Mouse (Mus musculus) hindbrain, embryonic 15.5 days (tissue): ENCODE results near the gene Plpp4. TPM values are rescaled to one million over a fixed set of nuclear protein-coding genes. Genes with fewer than 3 reads are reported as not detected.
A peak's percentile ranks its signal among the peaks of the same experiment; 100 is the strongest.

Experiments
- ATAC-seq: fragments of 200-750 bp; cut with Nextera tagmentation; 2 replicates; pipeline ENCODE4 v1.8.0; 2017; ENCODE audit warnings: low read depth, moderate number of reproducible peaks, moderate TSS enrichment; ENCODE audit not compliant: low FRiP score
- H3K27ac ChIP-seq: fragments of 300-500 bp; sonication (generic); replicated peaks from 2 replicates; pipeline ENCODE4 v1.5.1; 2015; ENCODE audit warnings: mild to moderate bottlenecking, inconsistent platforms
- H3K27me3 ChIP-seq: fragments of 300-500 bp; sonication (generic); 2 replicates; pipeline ENCODE4 v1.6.1; 2015; ENCODE audit warnings: control low read depth, inconsistent platforms
- H3K36me3 ChIP-seq: fragments of 300-500 bp; sonication (generic); 2 replicates; pipeline ENCODE4 v1.6.1; 2015; ENCODE audit warnings: control low read depth, inconsistent platforms
- H3K4me1 ChIP-seq: fragments of 300-500 bp; sonication (generic); replicated peaks from 2 replicates; pipeline ENCODE4 v1.6.1; 2015; ENCODE audit warnings: control low read depth, inconsistent platforms
- H3K4me2 ChIP-seq: fragments of 300-500 bp; sonication (generic); 2 replicates; pipeline ENCODE4 v1.6.1; 2015; ENCODE audit warnings: moderate library complexity, mild to moderate bottlenecking, inconsistent platforms
- H3K4me3 ChIP-seq: fragments of 300-500 bp; sonication (generic); 2 replicates; pipeline ENCODE4 v1.5.1; 2015; ENCODE audit warnings: mild to moderate bottlenecking, inconsistent platforms
- H3K9ac ChIP-seq: fragments of 300-500 bp; sonication (generic); 2 replicates; pipeline ENCODE4 v1.6.1; 2015; ENCODE audit warnings: inconsistent platforms
- H3K9me3 ChIP-seq: fragments of 300-500 bp; sonication (generic); 2 replicates; pipeline ENCODE4 v1.6.1; 2016; ENCODE audit warnings: control low read depth, inconsistent platforms
- WGBS: fragments of 180-500 bp; shearing (Covaris S2); methylation state at CpG from one replicate; pipeline ENCODE4 v1.1.7; 2015; 5-methylcytosine and 5-hydroxymethylcytosine counted together
- polyA plus RNA-seq: library from polyadenylated mRNA; unstranded; fragments of >200 nt; fragmentation: Nextera tagmentation; extraction: Ambion mirVana; gene quantifications from 2 replicates; pipeline ENCODE4 v1.2.1, GENCODE M21; 2015

Plpp4 gene
- polyA plus RNA-seq, 1 experiment from 2014 or later, result 13.8 TPM

DNA sequence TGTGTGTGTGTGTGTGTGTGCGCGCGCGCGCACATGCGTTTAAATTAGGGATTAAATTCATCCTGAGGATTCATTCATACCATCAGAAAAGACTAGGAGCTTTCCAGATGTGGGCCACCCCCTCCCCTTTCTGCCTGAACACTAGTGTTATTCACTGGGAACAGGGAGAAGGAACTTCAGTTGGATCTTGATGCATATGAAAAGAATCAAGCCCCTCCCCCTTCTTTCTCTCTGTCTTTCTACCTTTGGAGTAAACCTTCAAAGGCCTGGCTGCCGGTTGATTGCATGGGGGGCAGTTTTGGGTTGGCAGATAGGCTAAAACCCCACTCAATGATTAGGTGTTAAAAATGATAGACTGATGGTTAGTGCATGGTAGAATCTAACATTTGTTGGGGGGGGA lies 1.5 kb downstream of the Plpp4 start:
- H3K4me2 ChIP-seq, result peak overlapping the region; percentile 94
- no peaks in the 10 kb centered on the region for H3K36me3 ChIP-seq
- H3K27ac ChIP-seq, result no peak overlapping the region
- 68% methylated on average over 7 of the region's 7 CpGs for WGBS
- H3K4me1 ChIP-seq, result peaks cover 12% of the 10 kb centered on the region
- 0 out of 2 replicates have a peak, but pooled peaks have one; percentile 31 for ATAC-seq
- H3K9ac ChIP-seq, result no peak overlapping the region
- peak overlapping the region; percentile 56 for H3K4me3 ChIP-seq
- H3K27me3 ChIP-seq, result peaks cover 10% of the 10 kb centered on the region; the same call in 1 of the 2 replicates
- H3K9me3 ChIP-seq, result no peaks in the 10 kb centered on the region

DNA sequence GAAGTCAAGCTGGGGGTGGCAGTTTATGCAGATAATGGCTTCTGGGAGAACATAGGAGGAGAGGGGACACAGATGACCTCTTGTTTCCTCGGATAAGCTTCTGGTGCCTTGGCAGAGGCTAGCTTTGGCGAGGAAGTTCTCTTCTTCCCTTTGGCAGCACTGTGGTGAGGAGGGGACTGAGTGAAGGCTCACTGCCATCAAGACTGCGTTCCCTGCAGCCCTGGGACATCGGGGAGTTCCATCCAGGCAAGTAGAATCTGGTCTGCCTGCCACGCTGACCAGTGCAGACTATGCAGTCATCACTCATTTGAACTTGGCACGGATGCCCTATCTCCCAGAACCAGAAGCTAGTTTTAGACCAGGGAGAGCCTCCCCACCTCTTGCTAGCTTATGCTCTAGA lies 2.4 kb downstream of the Plpp4 start:
- ATAC-seq, result no peak
- H3K4me3 ChIP-seq, result no peak overlapping the region
- no peaks in the 10 kb centered on the region for H3K9me3 ChIP-seq
- peaks cover 12% of the 10 kb centered on the region for H3K4me1 ChIP-seq
- peak overlapping the region; percentile 94; the same call in 1 of the 2 replicates for H3K4me2 ChIP-seq
- WGBS, result 80% methylated on average over 6 of the region's 6 CpGs
- no peak overlapping the region for H3K9ac ChIP-seq
- H3K36me3 ChIP-seq, result no peaks in the 10 kb centered on the region
- H3K27ac ChIP-seq, result no peak overlapping the region
- peaks cover 10% of the 10 kb centered on the region; the same call in 1 of the 2 replicates for H3K27me3 ChIP-seq

DNA sequence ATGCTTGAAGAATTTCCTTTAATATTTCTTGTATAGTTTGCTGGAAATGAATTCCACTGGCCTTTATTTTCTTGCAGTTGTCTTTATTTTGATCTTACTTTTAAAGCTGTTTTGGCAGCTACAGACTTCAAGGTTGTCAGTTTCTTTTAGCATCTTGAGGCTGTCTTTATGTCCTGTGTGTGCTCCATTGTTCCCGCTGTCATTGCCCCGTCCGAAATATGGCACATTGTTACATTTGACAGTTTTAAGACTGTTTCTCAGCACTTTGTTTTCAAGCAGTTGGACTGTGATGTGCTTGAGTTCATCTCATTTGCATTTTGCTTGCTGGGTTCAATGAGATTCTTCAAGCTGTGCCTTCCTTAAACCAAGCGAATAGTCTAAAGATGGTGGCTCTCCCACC lies 17.0 kb downstream of the Plpp4 start:
- H3K9ac ChIP-seq, result no peak overlapping the region
- H3K27me3 ChIP-seq, result no peaks in the 10 kb centered on the region
- no peak overlapping the region for H3K27ac ChIP-seq
- no peaks in the 10 kb centered on the region for H3K4me1 ChIP-seq
- H3K9me3 ChIP-seq, result no peaks in the 10 kb centered on the region
- H3K4me3 ChIP-seq, result no peak overlapping the region
- 50% methylated on average over 4 of the region's 4 CpGs for WGBS
- no peak for ATAC-seq
- no peak overlapping the region for H3K4me2 ChIP-seq
- H3K36me3 ChIP-seq, result no peaks in the 10 kb centered on the region

GRCm38 (mm10) chr7:129274726-129275125 lies 17.9 kb downstream of the Plpp4 start:
- no peaks in the 10 kb centered on the region for H3K4me1 ChIP-seq
- no peak overlapping the region for H3K4me3 ChIP-seq
- no peak overlapping the region for H3K9ac ChIP-seq
- no peak overlapping the region for H3K4me2 ChIP-seq
- H3K27me3 ChIP-seq, result no peaks in the 10 kb centered on the region
- no peak overlapping the region for H3K27ac ChIP-seq
- no peak for ATAC-seq
- H3K36me3 ChIP-seq, result no peaks in the 10 kb centered on the region
- 90% methylated on average over 5 of the region's 5 CpGs for WGBS
- H3K9me3 ChIP-seq, result no peaks in the 10 kb centered on the region

GRCm38 (mm10) chr7:129277751-129278150 lies 20.9 kb downstream of the Plpp4 start:
- H3K4me1 ChIP-seq, result no peaks in the 10 kb centered on the region
- H3K9ac ChIP-seq, result no peak overlapping the region
- no peak overlapping the region for H3K4me2 ChIP-seq
- H3K4me3 ChIP-seq, result no peak overlapping the region
- no peaks in the 10 kb centered on the region for H3K36me3 ChIP-seq
- H3K27me3 ChIP-seq, result no peaks in the 10 kb centered on the region
- no peaks in the 10 kb centered on the region for H3K9me3 ChIP-seq
- 75% methylated on average over 5 of the region's 5 CpGs for WGBS
- H3K27ac ChIP-seq, result no peak overlapping the region
- no peak for ATAC-seq

DNA sequence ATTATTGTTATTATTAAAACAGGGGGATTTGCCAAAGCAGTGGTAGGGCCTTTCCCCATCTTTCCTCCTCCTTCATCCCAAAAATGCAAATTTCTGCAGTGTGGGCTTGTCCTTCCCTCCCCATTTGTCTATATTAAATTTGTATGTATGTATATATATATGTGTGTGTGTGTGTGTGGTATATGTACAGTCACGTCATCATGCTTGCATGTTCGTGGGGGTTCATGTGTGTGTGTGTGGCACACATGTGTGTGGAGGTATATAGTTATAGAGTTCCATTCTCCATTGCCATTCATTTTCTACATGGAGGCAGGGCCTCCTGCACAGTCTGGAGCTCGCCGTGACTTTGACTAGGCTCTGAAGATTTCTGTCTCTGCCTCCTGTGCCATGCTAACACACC lies 22.0 kb downstream of the Plpp4 start:
- Histone ChIP-seq H3K9me3 (no peaks in the 10 kb centered on the region), H3K27ac (no peak overlapping the region), H3K36me3 (no peaks in the 10 kb centered on the region), H3K4me2 (no peak overlapping the region), H3K9ac (no peak overlapping the region), H3K4me1 (no peaks in the 10 kb centered on the region), H3K4me3 (no peak overlapping the region), H3K27me3 (no peaks in the 10 kb centered on the region)
- ATAC-seq, result no peak
- WGBS, result 96% methylated on average over 4 of the region's 4 CpGs

GRCm38 (mm10) chr7:129279261-129279660 lies 22.4 kb downstream of the Plpp4 start:
- no peaks in the 10 kb centered on the region for H3K27me3 ChIP-seq
- H3K9ac ChIP-seq, result no peak overlapping the region
- no peaks in the 10 kb centered on the region for H3K36me3 ChIP-seq
- H3K4me1 ChIP-seq, result no peaks in the 10 kb centered on the region
- H3K27ac ChIP-seq, result no peak overlapping the region
- 81% methylated on average over 4 of the region's 4 CpGs for WGBS
- no peak overlapping the region for H3K4me3 ChIP-seq
- no peak overlapping the region for H3K4me2 ChIP-seq
- no peak for ATAC-seq
- H3K9me3 ChIP-seq, result no peaks in the 10 kb centered on the region

DNA sequence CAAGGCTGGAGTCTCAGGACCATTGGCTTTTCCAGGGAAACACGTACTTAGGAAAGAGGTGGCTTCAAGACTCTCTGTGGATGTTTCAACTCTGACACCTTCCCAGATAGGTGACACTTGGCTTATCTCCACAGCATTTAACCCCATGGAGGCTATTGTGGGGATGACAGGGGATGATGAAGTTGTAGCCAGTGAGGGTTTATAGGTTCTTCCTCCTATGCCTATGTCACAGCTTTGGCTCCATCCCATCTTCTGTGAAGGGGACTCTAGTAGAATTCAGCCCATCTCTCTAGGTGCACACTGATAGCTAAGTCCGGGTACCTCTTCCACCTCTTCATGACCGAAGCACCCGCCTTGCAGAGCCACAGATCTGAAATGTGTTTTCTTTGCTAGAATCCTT lies 25.1 kb downstream of the Plpp4 start:
- no peak overlapping the region for H3K4me3 ChIP-seq
- H3K27ac ChIP-seq, result no peak overlapping the region
- no peak overlapping the region for H3K9ac ChIP-seq
- H3K36me3 ChIP-seq, result no peaks in the 10 kb centered on the region
- H3K4me1 ChIP-seq, result no peaks in the 10 kb centered on the region
- H3K9me3 ChIP-seq, result no peaks in the 10 kb centered on the region
- H3K27me3 ChIP-seq, result no peaks in the 10 kb centered on the region
- WGBS, result 91% methylated on average over 4 of the region's 4 CpGs
- H3K4me2 ChIP-seq, result no peak overlapping the region
- no peak for ATAC-seq

DNA sequence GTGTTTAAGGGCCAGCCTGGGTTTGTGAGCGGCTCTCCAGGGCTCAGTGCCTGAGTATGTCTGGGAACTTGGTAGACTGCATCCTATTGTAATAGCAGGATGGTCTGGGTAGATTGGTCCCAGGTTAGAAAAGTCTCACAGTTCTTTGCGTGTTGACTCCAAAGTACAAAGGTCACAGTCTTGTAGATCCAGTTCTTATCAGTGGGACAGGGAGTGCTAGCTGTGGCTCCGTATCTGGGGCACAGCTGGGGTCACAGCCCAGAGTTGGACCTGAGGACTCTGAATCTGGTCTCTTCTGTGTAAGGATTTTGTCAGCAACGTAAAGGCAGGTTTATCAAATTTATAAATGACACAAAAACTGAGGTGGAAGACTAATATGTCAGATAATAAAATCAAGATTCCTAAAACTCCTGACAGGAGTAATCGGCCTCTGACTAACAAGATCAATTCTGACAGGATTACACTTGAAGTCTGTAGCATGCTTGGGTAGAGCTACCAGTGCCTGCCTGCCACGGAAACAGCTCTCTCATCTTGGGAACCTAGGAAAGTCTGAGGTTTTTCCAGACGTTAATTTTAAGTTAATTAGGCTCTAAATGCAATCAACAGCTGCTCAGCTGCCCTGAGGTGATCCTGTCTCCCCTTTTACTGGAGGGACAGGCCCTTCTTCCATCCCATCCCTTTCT lies 28.5 kb downstream of the Plpp4 start:
- Histone ChIP-seq H3K27me3 (no peaks in the 10 kb centered on the region), H3K9me3 (no peaks in the 10 kb centered on the region), H3K36me3 (no peaks in the 10 kb centered on the region), H3K9ac (no peak overlapping the region), H3K4me3 (no peak overlapping the region), H3K4me1 (no peaks in the 10 kb centered on the region), H3K27ac (no peak overlapping the region), H3K4me2 (no peak overlapping the region)
- no peak for ATAC-seq
- 68% methylated on average over 7 of the region's 7 CpGs for WGBS

DNA sequence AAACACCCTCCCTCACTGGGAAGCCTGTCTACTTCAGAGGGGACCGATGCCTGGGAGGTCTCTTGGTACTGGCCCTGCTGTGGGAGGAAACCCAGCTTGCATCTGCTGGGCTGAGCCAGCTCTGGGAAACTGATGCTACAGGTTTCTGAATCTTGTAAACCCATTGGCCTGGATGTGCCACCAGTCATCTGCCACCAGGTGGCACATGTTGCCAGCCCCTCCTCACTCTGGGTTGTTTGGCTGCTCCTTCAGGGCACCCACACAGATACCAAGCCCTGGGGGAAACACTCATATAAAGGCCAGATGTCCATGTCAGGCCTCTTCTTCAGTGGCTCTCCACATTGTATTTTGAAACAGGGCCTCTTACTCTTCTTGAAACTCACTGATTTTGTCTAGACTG lies 36.4 kb downstream of the Plpp4 start:
- no peaks in the 10 kb centered on the region for H3K27me3 ChIP-seq
- ATAC-seq, result no peak

DNA sequence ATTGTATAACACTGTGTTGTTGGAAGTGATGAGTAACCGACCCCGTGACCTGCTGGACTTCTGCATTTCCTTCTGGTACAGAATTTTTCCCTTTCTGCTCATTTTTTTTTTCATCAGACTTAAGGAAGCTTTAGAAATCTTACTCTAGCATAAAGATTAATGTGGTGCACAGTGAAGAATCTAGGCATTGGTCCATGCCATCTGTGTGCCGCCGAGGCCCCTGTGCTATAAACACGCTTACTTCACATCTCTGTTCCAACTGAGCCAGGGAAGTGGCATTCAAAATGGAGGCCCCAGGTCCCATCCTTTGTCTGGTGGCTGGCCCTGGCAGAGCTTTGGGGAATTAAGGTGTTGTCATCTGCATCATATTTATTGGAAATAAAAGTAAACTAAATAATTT lies 44.8 kb downstream of the Plpp4 start:
- no peak for ATAC-seq
- no peaks in the 10 kb centered on the region for H3K27me3 ChIP-seq
- H3K4me2 ChIP-seq, result no peak overlapping the region
- no peak overlapping the region for H3K27ac ChIP-seq
- H3K9ac ChIP-seq, result no peak overlapping the region
- no peak overlapping the region for H3K4me3 ChIP-seq
- H3K9me3 ChIP-seq, result no peaks in the 10 kb centered on the region
- 93% methylated on average over 5 of the region's 5 CpGs for WGBS
- H3K36me3 ChIP-seq, result no peaks in the 10 kb centered on the region
- no peaks in the 10 kb centered on the region for H3K4me1 ChIP-seq

More for the DNA sequence above, 36.4 kb downstream of the Plpp4 start:
- H3K4me3 ChIP-seq, result no peak overlapping the region
- H3K9ac ChIP-seq, result no peak overlapping the region
- H3K36me3 ChIP-seq, result no peaks in the 10 kb centered on the region
- WGBS, result 86% methylated on average over 1 of the region's 1 CpGs
- H3K4me1 ChIP-seq, result no peaks in the 10 kb centered on the region
- no peak overlapping the region for H3K4me2 ChIP-seq
- H3K9me3 ChIP-seq, result no peaks in the 10 kb centered on the region
- H3K27ac ChIP-seq, result no peak overlapping the region

- H3K4me2 ChIP-seq, result no peak overlapping the region
- no peaks in the 10 kb centered on the region for H3K4me1 ChIP-seq
- H3K9ac ChIP-seq, result no peak overlapping the region
- 58% methylated on average over 4 of the region's 4 CpGs for WGBS
- no peak for ATAC-seq
- H3K27me3 ChIP-seq, result no peaks in the 10 kb centered on the region
- no peak overlapping the region for H3K27ac ChIP-seq
- no peak overlapping the region for H3K4me3 ChIP-seq
- no peaks in the 10 kb centered on the region for H3K9me3 ChIP-seq
- H3K36me3 ChIP-seq, result no peaks in the 10 kb centered on the region
These were observed 46.5 kb downstream of the Plpp4 start for GRCm38 (mm10) chr7:129303356-129303755.
